Mouse (Mus musculus) frontal cortex, postnatal 14 days (tissue): ENCODE measurements around the gene Slc9c1.
"Not testable (repeated sequence)": the region's sequence is repeated elsewhere in the genome, so short reads cannot be mapped to it uniquely, and the experiment has no call there.

Experiments used
- DNase-seq, 2 experiments: peaks; one replicate each; pipeline ENCODE4 v3.0.0; 2022; ENCODE audit warnings: low spot score in 2 of 2

The Slc9c1 gene

GRCm38 (mm10) chr16:45535009-45535408 is at the start of gene Slc9c1:
Gene Slc9c1 (plus strand): TSS chr16:45535309.
- no peak for DNase-seq

- DNase-seq: no peak
Measured at GRCm38 (mm10) chr16:45492927-45493326, 42.2 kb upstream of the Slc9c1 start, which contains the start of gene Gm609. Gene Gm609 (minus strand): TSS chr16:45492969.

DNA sequence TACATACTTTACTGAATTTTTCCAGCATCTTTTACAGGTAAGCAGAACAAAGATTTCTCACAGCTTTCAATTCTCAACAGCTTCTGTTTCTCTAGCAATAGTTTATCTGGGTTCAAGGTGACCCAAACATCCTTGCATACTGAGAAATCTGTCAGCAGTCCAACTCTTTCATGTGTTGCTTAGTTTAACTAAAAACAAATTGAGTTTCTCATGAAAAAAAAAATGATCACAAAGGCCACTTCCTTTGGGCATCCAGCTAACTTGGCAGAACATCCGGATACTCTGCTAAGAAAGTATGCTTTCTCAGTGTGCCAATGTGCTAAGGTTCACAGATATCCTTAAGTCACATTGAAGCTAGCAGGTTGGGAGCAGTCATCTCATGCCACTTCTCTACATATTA is 39.8 kb upstream of the Slc9c1 start:
- DNase-seq: no peak

- no peak for DNase-seq
Measured at GRCm38 (mm10) chr16:45525551-45525950, 9.6 kb upstream of the Slc9c1 start.

DNA sequence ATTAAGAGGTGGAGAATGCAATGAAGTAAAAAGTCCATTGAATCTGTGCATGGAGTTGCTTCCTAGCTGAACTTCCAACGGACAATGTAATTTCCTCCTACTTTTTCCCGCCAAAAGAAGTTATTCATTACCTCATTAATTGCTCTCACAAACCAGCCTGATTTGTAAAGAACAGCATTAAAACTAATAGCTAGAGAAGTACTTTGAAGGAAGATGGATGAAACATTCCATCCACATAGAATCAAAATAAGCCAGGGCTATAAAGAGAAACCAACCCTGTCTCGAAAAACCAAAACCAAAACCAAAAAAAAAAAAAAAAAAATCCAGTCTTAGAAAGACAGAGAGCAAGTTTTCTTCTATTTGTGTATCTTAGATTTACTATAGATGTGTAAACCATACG is 3.2 kb upstream of the Slc9c1 start, which contains the start of gene Gm17783:
Gm17783 (minus strand) TSS at position 101 of the 400 bp plus-strand sequence.
- DNase-seq: no peak

DNA sequence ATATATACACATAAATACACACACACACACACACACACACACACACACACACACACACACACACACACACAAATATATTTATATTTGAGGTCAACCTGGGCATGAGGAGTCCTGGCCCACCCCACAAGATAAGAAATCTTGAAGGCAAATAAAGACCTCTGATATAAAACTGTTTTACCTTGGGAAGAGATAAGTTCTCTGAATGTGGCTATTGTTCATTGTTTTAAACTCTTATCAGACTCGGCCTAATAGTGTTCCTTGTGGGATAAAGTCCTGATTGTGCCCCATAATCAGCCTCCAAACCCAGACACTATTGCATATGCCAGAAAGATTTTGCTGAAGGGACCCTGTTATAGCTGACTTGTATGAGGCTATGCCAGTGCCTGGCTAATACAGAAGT is 3.2 kb downstream of the Slc9c1 start:
- DNase-seq: not testable (repeated sequence)

DNA sequence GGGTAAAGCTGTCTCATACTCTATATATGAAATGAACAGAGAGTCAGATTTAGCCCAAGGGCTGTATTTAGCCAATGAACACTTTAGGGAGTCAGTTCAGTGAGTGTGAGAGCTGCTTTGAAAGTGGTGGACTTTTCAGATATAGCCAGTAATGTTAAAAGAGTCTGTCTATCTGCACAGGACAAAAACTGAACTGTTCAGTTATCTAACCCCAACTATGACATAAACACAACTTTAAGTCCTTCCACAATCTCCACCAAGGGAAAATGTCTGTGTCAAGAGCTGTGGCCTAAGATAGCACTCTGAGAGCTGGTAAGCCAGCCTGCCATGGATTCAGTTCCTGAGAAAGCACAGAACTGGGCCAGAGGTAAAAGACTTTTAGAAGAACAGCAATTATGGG is 7.0 kb downstream of the Slc9c1 start:
- no peak for DNase-seq

DNA sequence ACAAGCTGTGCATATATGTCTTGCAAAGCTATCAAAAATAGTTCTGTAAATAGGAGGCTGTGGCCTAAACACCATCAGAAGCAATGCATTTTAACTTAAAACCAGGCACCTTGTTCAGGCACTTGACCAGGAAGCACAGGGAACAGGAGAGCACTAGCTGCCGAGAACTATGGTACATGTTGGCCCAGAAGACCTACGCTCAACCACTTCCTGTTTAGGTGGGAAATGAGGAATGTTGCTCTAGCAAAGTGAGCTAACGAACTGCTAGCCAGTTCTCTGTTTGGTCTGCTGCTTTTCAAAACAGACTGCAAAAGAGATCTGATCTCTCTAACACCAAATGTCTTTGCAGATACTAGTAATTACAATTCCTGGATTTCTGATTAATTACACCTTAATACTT is 9.2 kb downstream of the Slc9c1 start:
- DNase-seq: no peak

- DNase-seq: no peak
Measured at GRCm38 (mm10) chr16:45547982-45548381, 12.9 kb downstream of the Slc9c1 start.

GRCm38 (mm10) chr16:45551579-45551978 is 16.5 kb downstream of the Slc9c1 start:
- no peak for DNase-seq

GRCm38 (mm10) chr16:45561747-45562146 is 26.6 kb downstream of the Slc9c1 start:
- no peak for DNase-seq

DNA sequence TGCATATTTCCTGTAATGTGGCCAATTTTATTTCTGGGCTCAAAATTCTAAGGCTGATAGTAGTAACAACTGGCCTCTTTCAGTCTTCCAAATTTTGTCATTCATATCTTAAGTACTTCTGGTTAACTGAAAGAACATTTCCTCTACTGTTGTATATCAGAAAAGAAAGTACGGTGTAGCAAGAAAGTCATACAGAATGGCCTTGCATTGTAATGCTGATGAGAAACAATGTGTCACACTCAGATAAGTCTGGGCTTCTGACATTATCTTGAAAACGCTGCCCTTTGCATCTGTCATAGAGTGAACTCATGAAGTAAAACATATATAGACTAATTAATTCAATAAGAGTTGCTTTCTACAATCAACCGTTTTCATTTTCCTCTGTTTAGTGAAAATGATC is 37.2 kb downstream of the Slc9c1 start:
- no peak for DNase-seq

DNA sequence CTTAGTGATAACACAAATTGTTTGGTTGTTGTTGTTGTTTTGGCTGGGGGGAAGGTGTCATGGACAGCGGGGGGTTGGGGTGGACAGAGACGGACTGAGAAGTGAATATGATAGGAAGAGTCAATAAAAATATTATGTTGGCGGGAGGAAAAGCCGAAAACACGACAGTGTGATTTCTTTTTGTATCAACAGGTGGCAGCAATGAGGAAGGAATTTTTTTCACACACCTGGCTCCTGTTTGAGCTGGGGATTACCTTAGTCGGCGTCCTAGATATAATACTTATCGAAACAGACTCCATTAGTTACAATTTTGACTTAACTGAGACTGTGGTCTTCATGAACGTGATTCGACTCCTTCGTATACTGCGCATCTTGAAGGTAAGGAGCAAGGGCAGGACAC is 44.8 kb downstream of the Slc9c1 start:
- DNase-seq: no peak

DNA sequence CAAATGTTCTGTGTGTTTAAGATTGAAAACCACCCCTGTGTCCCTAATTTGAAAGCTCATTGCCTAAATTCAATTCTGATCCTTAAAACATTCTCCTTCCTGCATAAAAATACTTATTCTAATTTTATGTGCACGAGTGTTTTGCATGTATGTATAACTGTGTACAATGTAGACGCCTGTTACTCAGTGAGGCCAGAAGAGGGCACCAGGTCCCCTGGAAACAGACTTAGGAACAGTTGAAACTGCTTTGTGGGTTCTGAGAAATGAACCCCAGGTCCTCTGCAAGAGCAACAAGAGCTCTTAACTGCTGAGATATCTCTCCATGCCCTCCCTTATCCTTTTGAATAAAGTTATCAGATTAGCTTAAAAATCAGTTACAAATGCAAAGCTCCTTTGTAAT is 47.4 kb downstream of the Slc9c1 start:
- no peak for DNase-seq

DNA sequence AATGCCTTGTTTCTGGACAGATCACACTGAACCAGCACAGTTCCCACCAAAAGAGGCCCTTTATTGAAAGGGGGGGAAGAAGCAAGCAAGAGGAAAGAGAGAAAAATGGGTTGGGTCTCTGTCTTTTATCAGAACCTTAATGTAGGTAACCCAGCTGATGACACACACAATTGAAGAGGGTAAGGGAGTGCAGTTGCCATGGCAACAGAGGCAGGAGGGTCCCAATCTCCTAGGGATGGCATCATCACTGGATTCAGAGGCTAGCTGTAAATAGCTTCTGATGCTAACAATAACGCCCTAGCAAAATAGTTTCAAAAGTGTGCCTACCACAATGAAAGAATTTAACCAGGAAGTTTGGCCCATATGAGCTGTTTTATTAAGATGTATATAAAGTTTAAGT is 58.5 kb downstream of the Slc9c1 start:
- DNase-seq: no peak

GRCm38 (mm10) chr16:45595494-45595893 is 60.4 kb downstream of the Slc9c1 start:
- no peak for DNase-seq

- DNase-seq: no peak
Measured at GRCm38 (mm10) chr16:45608481-45608954, 73.4 kb downstream of the Slc9c1 start.

DNA sequence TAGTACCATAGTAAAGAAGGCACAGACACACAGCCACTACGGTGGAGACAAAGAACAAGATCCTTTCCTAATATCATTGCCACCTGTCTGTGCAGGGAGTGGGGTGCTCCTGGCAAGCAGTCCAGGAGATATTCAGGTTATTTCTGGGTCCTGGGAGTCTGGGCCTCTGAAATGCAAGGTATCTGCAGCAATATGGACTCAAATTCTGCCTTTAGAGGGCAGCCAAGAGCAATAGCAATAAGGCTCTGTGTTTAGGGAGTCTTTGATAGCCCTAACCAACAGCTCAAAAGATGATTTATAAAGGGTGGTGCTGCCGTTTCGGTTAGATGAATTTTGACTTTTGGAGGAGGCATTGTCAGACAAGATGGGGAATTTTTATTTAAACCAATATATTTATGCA is 74.2 kb downstream of the Slc9c1 start:
- peak in 1 of 2 experiments; percentile 11 for DNase-seq

- no peak for DNase-seq
Measured at GRCm38 (mm10) chr16:45610267-45610666, 75.2 kb downstream of the Slc9c1 start, which contains the start of gene Gcsam. Gene Gcsam (plus strand): TSS chr16:45610380.

GRCm38 (mm10) chr16:45613247-45613646 is 78.1 kb downstream of the Slc9c1 start:
- DNase-seq: no peak

DNA sequence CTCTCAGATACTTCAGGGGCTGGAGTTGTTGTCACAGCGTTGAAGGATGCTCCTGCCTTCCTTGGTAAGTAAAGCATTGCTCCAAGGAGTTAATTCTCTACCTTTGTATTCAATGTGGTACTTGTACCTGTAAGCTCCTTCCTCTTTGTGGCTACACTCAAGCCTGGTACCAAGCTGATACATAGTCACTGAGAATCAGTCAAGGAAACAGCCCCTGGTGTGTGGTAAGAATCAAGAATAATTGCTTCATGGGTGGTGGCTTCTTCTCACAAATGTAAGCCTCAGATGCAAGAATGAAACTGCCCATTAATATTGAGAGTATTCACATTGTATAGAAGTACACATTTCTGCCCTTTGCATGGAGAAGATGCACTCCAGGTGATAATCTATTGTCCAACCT is 80.8 kb downstream of the Slc9c1 start:
- DNase-seq: no peak

- no peak for DNase-seq
Measured at GRCm38 (mm10) chr16:45619751-45620375, 84.8 kb downstream of the Slc9c1 start.

GRCm38 (mm10) chr16:45623230-45623629 is 88.1 kb downstream of the Slc9c1 start:
- no peak for DNase-seq

- DNase-seq: no peak
Measured at GRCm38 (mm10) chr16:45624791-45625190, 89.7 kb downstream of the Slc9c1 start.
